Mouse (Mus musculus) kidney, adult 2 months (tissue): ENCODE measurements around the gene Apon. TPM values are rescaled to one million over a fixed set of nuclear protein-coding genes. Genes with fewer than 3 reads are reported as not detected.
"Not testable (repeated sequence)": the region's sequence is repeated elsewhere in the genome, so short reads cannot be mapped to it uniquely, and the experiment has no call there.

Experiments used
- DNase-seq: peaks from one replicate; pipeline ENCODE4 v3.0.0; 2021
- H3K27ac ChIP-seq: fragments of 200-500 bp; 2 replicates; pipeline ENCODE4 v1.5.1; 2012; ENCODE audit warnings: low read depth, low read length, control low read depth, inconsistent platforms; ENCODE audit not compliant: insufficient read depth
- H3K27me3 ChIP-seq: fragments of 200-500 bp; replicated peaks from 2 replicates; pipeline ENCODE4 v1.6.1; 2012; ENCODE audit warnings: mild to moderate bottlenecking, moderate library complexity, low read length, inconsistent platforms; ENCODE audit not compliant: control insufficient read depth, insufficient read depth
- H3K36me3 ChIP-seq: fragments of 200-500 bp; 2 replicates; pipeline ENCODE4 v1.6.1; 2012; ENCODE audit warnings: mild to moderate bottlenecking, moderate library complexity, low read length, inconsistent platforms; ENCODE audit not compliant: control insufficient read depth, insufficient read depth
- H3K4me1 ChIP-seq: fragments of 200-500 bp; 2 replicates; pipeline ENCODE4 v1.6.1; 2011; ENCODE audit warnings: low read length; ENCODE audit not compliant: control insufficient read depth, insufficient read depth
- H3K4me3 ChIP-seq: fragments of 200-500 bp; 2 replicates; pipeline ENCODE4 v1.5.1; 2011; ENCODE audit warnings: mild to moderate bottlenecking, low read depth, low read length, control low read depth; ENCODE audit not compliant: insufficient read depth
- CTCF ChIP-seq: fragments of 200-500 bp; conservative IDR thresholded peaks from 2 replicates; pipeline ENCODE4 v1.5.1; 2011; ENCODE audit warnings: low read depth, mild to moderate bottlenecking, control low read depth, low read length, moderate library complexity, mixed read lengths; ENCODE audit not compliant: insufficient read depth, insufficient read length
- POLR2A ChIP-seq: fragments of 200-500 bp; IDR thresholded peaks from one replicate; pipeline ENCODE4 v1.6.1; 2011; ENCODE audit warnings: low read depth, low read length, control low read depth
- WGBS: fragments of 180-500 bp; shearing (Covaris S2); methylation state at CpG from one replicate; pipeline ENCODE4 v1.1.7; 2018; 5-methylcytosine and 5-hydroxymethylcytosine counted together
- polyA plus RNA-seq: library from polyadenylated mRNA; depleted of rRNA; stranded (reverse); fragments of >200 nt; gene quantifications from 2 replicates; pipeline ENCODE4 v1.2.3, GENCODE M21; 2012

Apon gene
- polyA plus RNA-seq, 1 experiment, result not detected

- WGBS, result 72% methylated on average over 6 of the region's 6 CpGs
- peaks cover 2% of the 10 kb centered on the region for H3K4me1 ChIP-seq
- no peak for TF ChIP-seq POLR2A
- TF ChIP-seq CTCF, result no peak
- peaks cover 1% of the 10 kb centered on the region for H3K36me3 ChIP-seq
- no peak overlapping the region for H3K27ac ChIP-seq
- no peak overlapping the region for H3K4me3 ChIP-seq
- no peaks in the 10 kb centered on the region for H3K27me3 ChIP-seq
- DNase-seq, result no peak
Measured at GRCm38 (mm10) chr10:128278158-128278557, 24.3 kb downstream of the Apon start.

- WGBS, result 61% methylated on average over 6 of the region's 6 CpGs
- TF ChIP-seq CTCF (no peak), POLR2A (no peak)
- Histone ChIP-seq H3K27ac (no peak overlapping the region), H3K4me3 (no peak overlapping the region), H3K27me3 (no peaks in the 10 kb centered on the region), H3K4me1 (peaks cover 3% of the 10 kb centered on the region), H3K36me3 (peaks cover 1% of the 10 kb centered on the region)
- peak; percentile 66 for DNase-seq
Measured at GRCm38 (mm10) chr10:128280943-128281342, 27.0 kb downstream of the Apon start.

DNA sequence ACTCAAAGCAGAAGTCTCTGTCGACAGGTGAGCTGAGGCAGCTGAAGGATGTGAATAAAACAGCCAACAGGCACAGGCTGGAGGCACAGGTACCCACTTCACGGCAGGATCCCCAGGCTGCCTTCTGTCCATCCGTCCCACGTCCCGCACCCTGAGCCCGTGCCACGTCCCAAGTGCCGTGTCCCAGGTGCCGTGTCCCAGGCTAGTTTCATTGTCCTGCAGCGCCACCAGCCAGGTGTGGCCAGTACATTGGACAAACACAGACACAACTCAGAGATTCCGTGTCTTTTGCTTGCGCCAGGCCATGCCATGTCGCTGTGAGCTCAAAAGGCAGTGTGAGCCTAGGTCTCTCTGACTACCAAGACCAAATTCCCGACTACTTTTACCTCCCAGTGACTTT is 27.8 kb downstream of the Apon start:
- Histone ChIP-seq H3K4me3 (no peak overlapping the region), H3K4me1 (peaks cover 3% of the 10 kb centered on the region), H3K36me3 (peaks cover 1% of the 10 kb centered on the region), H3K27ac (no peak overlapping the region), H3K27me3 (no peaks in the 10 kb centered on the region)
- no peak for DNase-seq
- TF ChIP-seq POLR2A, result no peak
- no peak for TF ChIP-seq CTCF
- WGBS, result 92% methylated on average over 14 of the region's 14 CpGs

DNA sequence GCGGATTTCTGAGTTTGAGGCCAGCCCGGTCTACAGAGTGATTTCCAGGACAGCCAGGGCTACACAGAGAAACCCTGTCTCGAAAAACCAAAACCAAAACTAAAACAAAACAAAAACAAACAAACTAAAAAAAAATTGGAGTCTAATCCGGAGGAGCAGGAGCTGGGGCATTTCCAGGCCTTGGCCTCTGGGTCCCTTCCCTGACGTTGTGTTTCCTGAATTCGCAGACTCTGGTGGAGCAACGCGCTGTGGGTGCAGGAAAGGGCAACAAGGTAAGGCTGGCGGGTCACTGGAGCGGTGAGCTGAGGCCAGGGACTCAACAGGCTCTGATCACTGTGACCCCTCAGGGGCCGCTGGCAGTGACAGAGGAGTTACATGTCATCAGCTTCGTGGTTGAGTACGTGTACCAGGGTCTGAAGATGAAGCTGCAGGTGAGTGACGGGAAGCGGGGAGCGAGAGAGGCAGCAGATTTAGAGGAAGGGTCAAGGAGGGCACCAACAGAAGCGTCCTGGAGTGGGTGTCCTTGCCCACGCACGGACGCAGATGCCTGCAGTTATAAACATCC is 29.1 kb downstream of the Apon start:
- Histone ChIP-seq H3K27me3 (no peaks in the 10 kb centered on the region), H3K4me1 (peaks cover 3% of the 10 kb centered on the region), H3K36me3 (peaks cover 1% of the 10 kb centered on the region), H3K4me3 (no peak overlapping the region), H3K27ac (peak overlapping the region; percentile 53)
- WGBS, result 72% methylated on average over 20 of the region's 20 CpGs
- peak; percentile 54 for DNase-seq
- TF ChIP-seq POLR2A (no peak), CTCF (no peak)

- Histone ChIP-seq H3K27me3 (no peaks in the 10 kb centered on the region), H3K27ac (no peak overlapping the region), H3K4me3 (no peak overlapping the region), H3K36me3 (peaks cover 1% of the 10 kb centered on the region), H3K4me1 (peaks cover 3% of the 10 kb centered on the region)
- peak; percentile 74 for DNase-seq
- 55% methylated on average over 31 of the region's 31 CpGs for WGBS
- TF ChIP-seq CTCF (peak; percentile 66), POLR2A (no peak)
Measured at GRCm38 (mm10) chr10:128283604-128284579, 30.0 kb downstream of the Apon start.

DNA sequence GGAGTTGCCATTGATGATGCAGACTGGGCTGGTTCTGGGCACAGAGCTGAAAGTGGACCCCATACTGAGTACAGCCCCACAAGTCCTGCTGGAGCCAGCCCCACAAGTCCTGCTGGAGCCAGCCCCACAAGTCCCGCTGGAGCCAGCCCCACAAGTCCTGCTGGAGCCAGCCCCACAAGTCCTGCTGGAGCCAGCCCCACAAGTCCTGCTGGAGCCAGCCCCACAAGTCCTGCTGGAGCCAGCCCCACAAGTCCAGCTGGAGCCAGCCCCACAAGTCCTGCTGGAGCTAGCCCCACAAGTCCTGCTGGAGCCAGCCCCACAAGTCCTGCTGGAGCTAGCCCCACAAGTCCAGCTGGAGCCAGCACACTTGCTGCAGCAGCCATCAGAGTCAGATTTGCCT is 36.7 kb downstream of the Apon start:
- 84% methylated on average over 1 of the region's 1 CpGs for WGBS
- not testable (repeated sequence) for H3K36me3 ChIP-seq

DNA sequence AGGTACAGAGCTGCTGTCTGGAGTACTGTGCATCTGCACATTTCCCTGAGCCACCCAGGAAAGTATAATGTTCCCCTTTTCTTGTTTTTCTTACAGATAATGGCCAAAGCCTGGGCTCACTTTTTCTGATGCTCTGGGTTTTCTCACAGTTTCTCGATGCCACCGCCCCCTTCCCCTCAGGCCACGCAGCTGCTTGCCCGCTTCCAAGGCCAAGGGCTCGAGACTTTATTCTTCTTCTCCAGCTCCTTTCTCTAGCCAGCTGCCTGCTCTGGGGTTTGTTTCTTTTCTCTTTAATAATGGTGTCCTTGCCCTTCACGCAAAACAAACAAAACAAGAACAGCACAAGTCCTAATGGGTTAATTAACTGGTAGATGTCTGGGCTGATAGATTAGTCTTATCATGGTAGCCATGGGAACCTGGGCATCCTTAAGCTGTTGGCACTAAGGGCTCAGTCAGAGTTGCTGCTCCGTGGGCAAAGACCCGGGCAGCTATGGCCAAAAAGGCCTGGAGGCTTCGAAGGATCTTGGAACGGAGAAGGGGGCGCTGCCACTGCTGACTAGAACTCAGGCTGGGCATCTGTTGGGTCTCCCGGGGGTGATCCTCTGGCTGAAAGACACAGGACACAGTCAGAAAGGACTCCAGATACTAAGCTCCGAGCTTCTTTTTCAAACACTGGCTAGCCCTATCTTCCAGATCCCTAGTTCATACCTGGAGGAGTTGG is 42.6 kb downstream of the Apon start:
- DNase-seq, result no peak
- Histone ChIP-seq H3K27ac (no peak overlapping the region), H3K27me3 (no peaks in the 10 kb centered on the region), H3K36me3 (peaks cover 4% of the 10 kb centered on the region; the same call in 1 of the 2 replicates), H3K4me1 (no peaks in the 10 kb centered on the region), H3K4me3 (no peak overlapping the region)
- TF ChIP-seq POLR2A (no peak), CTCF (no peak)
- 81% methylated on average over 13 of the region's 13 CpGs for WGBS

More for the DNA sequence above, 36.7 kb downstream of the Apon start:
- H3K27me3 ChIP-seq, H3K27ac ChIP-seq, H3K4me1 ChIP-seq, DNase-seq, H3K4me3 ChIP-seq: not testable (repeated sequence)
